Mouse (Mus musculus): ENCODE data around the gene Ttc28.

DNA sequence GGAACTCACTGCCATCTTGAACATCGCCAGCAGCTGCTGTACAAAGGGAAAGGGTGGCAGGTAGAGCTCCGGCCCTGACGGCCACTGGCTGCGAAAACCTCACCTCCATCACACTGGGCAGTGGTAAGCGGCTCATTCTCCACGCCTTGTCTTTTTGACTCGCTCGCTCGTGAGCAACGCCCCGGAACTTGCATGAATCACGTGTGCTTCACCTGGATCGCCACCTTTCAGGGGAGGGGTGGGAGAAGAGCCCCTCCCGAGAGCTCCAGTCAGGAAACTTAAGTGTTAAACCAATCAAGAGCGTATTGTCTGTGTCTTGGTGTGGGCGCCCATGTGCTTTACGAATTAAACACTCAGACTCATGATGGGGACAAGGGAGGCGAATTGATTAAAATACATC lies 252.0 kb downstream of the Ttc28 start:
- TF ChIP-seq CTCF (IDR thresholded peaks at IDR 0.05; ENCODE audit: borderline replicate concordance, insufficient read depth, low read depth, low read length) (no peak), POLR2A (IDR thresholded peaks at IDR 0.05; ENCODE audit: borderline replicate concordance, insufficient read depth, low read length) (no peak)
